Mouse (Mus musculus) limb, embryonic 12.5 days (tissue): Measurements from ENCODE around the gene BC035044. TPM values are rescaled to one million over a fixed set of nuclear protein-coding genes. Genes with fewer than 3 reads are reported as not detected.
"Not testable (repeated sequence)": the region's sequence is repeated elsewhere in the genome, so short reads cannot be mapped to it uniquely, and the experiment has no call there.

Experiments
- ATAC-seq: fragments of 200-750 bp; cut with Nextera tagmentation; 2 replicates; pipeline ENCODE4 v1.8.0; 2017; ENCODE audit warnings: low read depth, moderate TSS enrichment; ENCODE audit not compliant: insufficient number of reproducible peaks, insufficient read depth, low FRiP score, low TSS enrichment
- H3K27ac ChIP-seq: fragments of 300-500 bp; sonication (generic); 2 replicates; pipeline ENCODE4 v1.5.1; 2016; ENCODE audit warnings: mild to moderate bottlenecking, moderate library complexity
- H3K27me3 ChIP-seq: fragments of 300-500 bp; sonication (generic); 2 replicates; pipeline ENCODE4 v1.6.1; 2016; ENCODE audit warnings: mild to moderate bottlenecking, moderate library complexity
- H3K36me3 ChIP-seq: fragments of 300-500 bp; sonication (generic); 2 replicates; pipeline ENCODE4 v1.6.1; 2016; ENCODE audit warnings: mild to moderate bottlenecking, moderate library complexity
- H3K4me1 ChIP-seq: fragments of 300-500 bp; sonication (generic); replicated peaks from 2 replicates; pipeline ENCODE4 v1.6.1; 2016
- H3K4me2 ChIP-seq: fragments of 300-500 bp; sonication (generic); 2 replicates; pipeline ENCODE4 v1.6.1; 2016; ENCODE audit warnings: mild to moderate bottlenecking, moderate library complexity
- H3K4me3 ChIP-seq: fragments of 300-500 bp; sonication (generic); replicated peaks from 2 replicates; pipeline ENCODE4 v1.5.1; 2016; ENCODE audit warnings: mild to moderate bottlenecking
- H3K9ac ChIP-seq: fragments of 300-500 bp; sonication (generic); replicated peaks from 2 replicates; pipeline ENCODE4 v1.6.1; 2016; ENCODE audit warnings: mild to moderate bottlenecking, moderate library complexity
- H3K9me3 ChIP-seq: fragments of 300-500 bp; sonication (generic); 2 replicates; pipeline ENCODE4 v1.6.1; 2016; ENCODE audit warnings: mild to moderate bottlenecking, moderate library complexity
- WGBS: fragments of 180-500 bp; shearing (Covaris S2); methylation state at CpG from one replicate; pipeline ENCODE4 v1.1.7; 2016; 5-methylcytosine and 5-hydroxymethylcytosine counted together
- polyA plus RNA-seq: library from polyadenylated mRNA; unstranded; fragments of >200 nt; fragmentation: Nextera tagmentation; extraction: Ambion mirVana; gene quantifications from 2 replicates; pipeline ENCODE4 v1.2.1, GENCODE M21; 2016

Gene BC035044
- polyA plus RNA-seq, 1 experiment from 2014 or later = 0.51 TPM

- H3K27ac ChIP-seq, H3K9ac ChIP-seq, ATAC-seq, H3K36me3 ChIP-seq, H3K27me3 ChIP-seq, H3K4me2 ChIP-seq, H3K9me3 ChIP-seq, H3K4me3 ChIP-seq: not testable (repeated sequence)
- H3K4me1 ChIP-seq = peaks cover 21% of the 10 kb centered on the region
- WGBS = 87% methylated on average over 3 of the region's 3 CpGs
Observed at GRCm38 (mm10) chr6:128840669-128841068, 50.3 kb downstream of the BC035044 start.

GRCm38 (mm10) chr6:128839921-128840320 is 51.0 kb downstream of the BC035044 start:
- Histone ChIP-seq H3K36me3 (no peaks in the 10 kb centered on the region), H3K9ac (no peak overlapping the region), H3K27ac (peak overlapping the region; percentile 93; the same call in 1 of the 2 replicates), H3K9me3 (no peaks in the 10 kb centered on the region), H3K4me1 (peaks cover 21% of the 10 kb centered on the region), H3K4me3 (peak overlapping the region; percentile 62), H3K4me2 (peak overlapping the region; percentile 54), H3K27me3 (no peaks in the 10 kb centered on the region)
- no peak for ATAC-seq
- 79% methylated on average over 7 of the region's 7 CpGs for WGBS

DNA sequence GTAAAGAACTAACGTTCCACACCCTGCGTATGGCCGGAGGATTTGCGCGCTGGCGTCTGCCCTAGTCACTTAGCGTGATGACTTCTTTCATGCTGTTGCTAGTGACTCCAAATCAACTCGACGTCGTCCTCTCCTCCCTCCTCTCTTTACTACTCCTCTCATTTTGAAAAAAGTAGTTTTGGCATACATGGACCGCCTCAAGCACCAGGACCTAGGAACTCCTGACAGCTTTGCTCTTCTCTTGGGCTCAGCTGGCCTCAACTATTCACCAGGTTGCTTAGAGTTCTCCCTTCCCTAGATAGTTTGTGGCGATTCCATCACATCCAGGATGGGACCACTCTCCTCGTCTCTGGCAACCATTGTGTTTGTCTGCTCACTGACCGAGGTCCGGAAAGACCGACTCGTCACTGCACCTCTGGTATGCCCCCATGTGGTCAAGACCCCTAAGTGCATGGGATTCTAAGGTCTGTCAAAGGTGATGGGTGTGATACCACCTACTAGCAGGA is 51.6 kb downstream of the BC035044 start:
- H3K4me3 ChIP-seq = peak overlapping the region; percentile 62
- under 1% methylated on average over 17 of the region's 17 CpGs for WGBS
- H3K4me1 ChIP-seq = peaks cover 20% of the 10 kb centered on the region
- H3K4me2 ChIP-seq = peak overlapping the region; percentile 54
- no peak for ATAC-seq
- no peaks in the 10 kb centered on the region for H3K9me3 ChIP-seq
- H3K9ac ChIP-seq = peak overlapping the region; percentile 42; the same call in 1 of the 2 replicates
- no peaks in the 10 kb centered on the region for H3K36me3 ChIP-seq
- H3K27me3 ChIP-seq = no peaks in the 10 kb centered on the region
- H3K27ac ChIP-seq = peak overlapping the region; percentile 93

DNA sequence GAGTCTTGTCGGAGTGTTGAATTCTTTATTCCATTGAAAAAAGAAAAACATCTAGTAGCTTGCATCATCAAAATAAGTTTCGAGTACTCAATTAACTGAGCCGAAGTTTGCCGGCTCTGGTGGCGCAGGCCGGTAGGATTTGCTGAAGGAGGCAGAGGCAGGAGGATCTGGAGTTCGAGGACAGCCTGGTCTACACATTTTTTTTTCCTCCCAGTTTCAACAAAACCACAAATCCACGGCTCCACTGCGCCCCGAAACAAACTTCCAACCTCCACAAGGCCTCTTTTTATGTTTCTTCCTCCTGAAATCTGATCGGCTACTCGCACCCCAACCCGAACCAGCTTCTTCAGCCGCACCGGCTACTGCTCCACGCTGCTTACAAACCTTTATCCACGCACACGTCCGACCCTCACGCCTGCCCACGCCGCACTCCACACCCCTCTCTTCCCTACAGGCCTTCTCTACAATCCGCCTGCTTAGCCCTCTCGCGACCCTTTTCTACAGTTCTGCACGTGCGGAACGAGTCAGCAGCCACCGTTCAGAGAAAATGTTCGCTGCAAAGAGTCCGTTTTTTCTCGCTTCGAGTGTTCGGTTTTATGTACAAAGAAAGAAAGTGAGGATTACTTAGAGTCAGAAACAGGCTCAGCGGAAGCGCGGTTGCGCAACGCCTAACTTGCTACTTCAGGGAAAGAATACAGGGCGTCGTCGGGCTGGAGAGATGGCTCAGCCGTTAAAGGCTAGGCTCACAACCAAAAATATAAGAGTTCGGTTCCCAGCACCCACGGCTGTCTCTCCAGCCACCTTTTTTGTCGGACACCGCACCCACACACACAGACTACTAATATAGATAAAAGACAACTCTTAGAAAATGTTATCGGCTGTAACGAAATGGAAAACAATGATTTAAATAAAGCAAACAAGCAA is 52.3 kb downstream of the BC035044 start:
- peaks cover 16% of the 10 kb centered on the region for H3K4me1 ChIP-seq
- no peaks in the 10 kb centered on the region for H3K36me3 ChIP-seq
- peak overlapping the region; percentile 62 for H3K4me3 ChIP-seq
- H3K27me3 ChIP-seq = no peaks in the 10 kb centered on the region
- peak; percentile 16; the same call in 1 of the 2 replicates for ATAC-seq
- no peaks in the 10 kb centered on the region for H3K9me3 ChIP-seq
- peak overlapping the region; percentile 54 for H3K4me2 ChIP-seq
- under 1% methylated on average over 49 of the region's 49 CpGs for WGBS
- peak overlapping the region; percentile 75 for H3K9ac ChIP-seq
- H3K27ac ChIP-seq = peak overlapping the region; percentile 93

DNA sequence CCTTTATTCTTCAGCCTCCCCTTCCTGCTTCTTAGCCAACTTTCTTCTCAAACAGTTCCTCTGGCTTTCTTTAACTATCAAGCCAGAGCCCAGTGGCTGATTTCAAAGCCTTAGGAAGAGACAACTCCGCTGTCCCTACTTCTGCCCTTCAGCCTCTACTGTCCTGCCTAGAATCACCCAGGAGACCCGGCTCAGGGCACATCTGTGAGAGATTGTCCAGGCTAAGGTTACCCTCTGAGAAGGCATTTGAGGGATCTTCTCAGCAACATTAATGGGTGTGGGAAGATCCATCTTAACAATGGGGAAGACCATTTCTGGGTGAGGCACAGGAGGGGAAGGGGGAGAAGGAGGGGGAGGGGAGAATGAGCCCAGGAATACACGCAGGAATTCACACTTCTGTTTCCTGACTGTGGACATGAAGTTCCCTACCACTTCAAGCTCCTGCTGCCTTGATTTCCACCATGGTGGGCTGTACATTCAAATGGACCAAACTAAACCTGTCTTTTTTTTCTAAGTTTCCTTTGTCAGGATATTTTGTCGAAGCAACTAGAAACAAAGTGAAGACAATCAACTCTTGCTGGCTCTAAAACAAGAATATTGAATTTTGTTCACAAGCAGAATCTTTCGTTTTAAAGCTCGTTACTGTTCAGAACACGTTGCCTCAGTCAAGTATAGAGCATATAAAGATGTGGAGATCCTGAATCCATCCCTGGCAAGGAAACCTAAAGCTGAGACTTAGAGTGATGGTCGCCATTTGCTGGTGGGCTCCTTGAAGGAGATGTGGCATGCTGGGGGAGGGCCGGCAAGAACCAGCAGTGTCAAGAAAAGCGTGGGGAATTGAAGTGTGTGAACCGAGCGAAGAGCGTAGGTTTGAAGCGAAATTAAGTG is 53.2 kb downstream of the BC035044 start:
- H3K9ac ChIP-seq = peak overlapping the region; percentile 47
- no peaks in the 10 kb centered on the region for H3K27me3 ChIP-seq
- peak; percentile 57; the same call in 1 of the 2 replicates for ATAC-seq
- peaks cover 16% of the 10 kb centered on the region for H3K4me1 ChIP-seq
- peak overlapping the region; percentile 62 for H3K4me3 ChIP-seq
- peak overlapping the region; percentile 54 for H3K4me2 ChIP-seq
- H3K36me3 ChIP-seq = no peaks in the 10 kb centered on the region
- H3K27ac ChIP-seq = peak overlapping the region; percentile 93
- H3K9me3 ChIP-seq = no peaks in the 10 kb centered on the region
- 3% methylated on average over 14 of the region's 14 CpGs for WGBS

GRCm38 (mm10) chr6:128836955-128837334 is 54.0 kb downstream of the BC035044 start:
- peak overlapping the region; percentile 93; the same call in 1 of the 2 replicates for H3K27ac ChIP-seq
- H3K36me3 ChIP-seq = no peaks in the 10 kb centered on the region
- H3K27me3 ChIP-seq = no peaks in the 10 kb centered on the region
- no peak overlapping the region for H3K9ac ChIP-seq
- H3K4me2 ChIP-seq = peak overlapping the region; percentile 54; the same call in 1 of the 2 replicates
- peaks cover 12% of the 10 kb centered on the region for H3K4me1 ChIP-seq
- H3K4me3 ChIP-seq = peak overlapping the region; percentile 62
- no peaks in the 10 kb centered on the region for H3K9me3 ChIP-seq
- ATAC-seq = no peak
- 87% methylated on average over 6 of the region's 6 CpGs for WGBS

DNA sequence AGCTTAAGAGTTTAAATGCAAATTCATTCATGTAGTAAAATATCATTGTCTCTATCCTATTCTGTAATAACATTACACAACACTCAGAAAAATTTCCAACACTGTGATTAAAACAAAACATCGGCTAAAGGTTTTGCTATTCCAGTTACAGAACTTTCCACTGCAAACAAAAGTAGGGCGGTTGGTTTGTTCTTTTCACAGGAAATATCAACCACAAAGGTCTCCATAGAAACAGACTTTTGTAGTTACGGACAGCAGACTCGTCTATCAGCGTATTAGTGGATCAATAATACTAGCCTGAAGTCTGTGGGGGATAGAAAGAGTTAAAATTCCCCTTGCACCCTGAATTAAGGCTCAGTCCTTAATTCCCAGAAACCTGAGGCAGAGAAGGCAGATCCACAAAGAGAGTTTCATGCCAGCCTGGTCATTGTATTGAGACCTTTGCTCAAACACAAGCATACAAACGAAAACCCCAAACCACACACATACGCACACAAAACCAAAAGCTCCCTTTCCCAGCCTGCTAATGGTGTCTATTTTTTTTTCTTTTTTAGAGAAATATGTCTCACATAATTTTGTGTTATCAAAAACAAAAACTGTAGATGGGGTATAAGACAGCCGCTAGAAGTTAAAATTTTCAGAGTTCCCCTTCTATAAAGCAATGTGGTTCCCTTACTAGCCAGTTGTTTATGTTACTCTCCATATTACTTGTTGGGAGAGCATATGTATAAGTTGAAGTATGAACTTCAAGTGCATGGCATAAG is 54.6 kb downstream of the BC035044 start:
- Histone ChIP-seq H3K27ac (no peak overlapping the region), H3K9me3 (no peaks in the 10 kb centered on the region), H3K4me2 (no peak overlapping the region), H3K27me3 (no peaks in the 10 kb centered on the region), H3K4me3 (no peak overlapping the region), H3K9ac (no peak overlapping the region), H3K36me3 (no peaks in the 10 kb centered on the region), H3K4me1 (peaks cover 8% of the 10 kb centered on the region; the same call in 1 of the 2 replicates)
- no peak for ATAC-seq
- 90% methylated on average over 8 of the region's 8 CpGs for WGBS

DNA sequence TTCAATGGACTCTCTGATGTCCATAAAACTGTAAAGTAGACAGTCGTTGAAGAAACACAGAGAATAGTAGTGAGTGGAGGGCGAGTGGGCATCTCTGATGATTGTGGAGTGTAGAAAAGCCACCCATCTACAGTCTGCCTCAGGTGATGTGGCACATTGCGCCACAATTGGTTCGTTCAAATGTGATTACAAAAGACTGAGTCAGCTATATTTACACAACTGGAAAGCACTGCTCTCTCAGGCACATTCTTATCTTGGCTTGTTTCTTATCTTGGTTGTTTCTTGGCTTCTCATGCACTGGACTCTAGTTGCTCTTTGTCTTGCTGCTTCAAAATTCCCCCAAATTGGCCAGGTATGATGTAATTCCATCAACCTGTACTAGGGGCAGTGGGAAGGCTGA is 55.4 kb downstream of the BC035044 start:
- Histone ChIP-seq H3K27me3 (no peaks in the 10 kb centered on the region), H3K4me1 (peaks cover 8% of the 10 kb centered on the region; the same call in 1 of the 2 replicates), H3K9ac (no peak overlapping the region), H3K4me3 (no peak overlapping the region), H3K9me3 (no peaks in the 10 kb centered on the region), H3K27ac (no peak overlapping the region), H3K4me2 (no peak overlapping the region), H3K36me3 (no peaks in the 10 kb centered on the region)
- 85% methylated on average over 4 of the region's 4 CpGs for WGBS
- no peak for ATAC-seq

DNA sequence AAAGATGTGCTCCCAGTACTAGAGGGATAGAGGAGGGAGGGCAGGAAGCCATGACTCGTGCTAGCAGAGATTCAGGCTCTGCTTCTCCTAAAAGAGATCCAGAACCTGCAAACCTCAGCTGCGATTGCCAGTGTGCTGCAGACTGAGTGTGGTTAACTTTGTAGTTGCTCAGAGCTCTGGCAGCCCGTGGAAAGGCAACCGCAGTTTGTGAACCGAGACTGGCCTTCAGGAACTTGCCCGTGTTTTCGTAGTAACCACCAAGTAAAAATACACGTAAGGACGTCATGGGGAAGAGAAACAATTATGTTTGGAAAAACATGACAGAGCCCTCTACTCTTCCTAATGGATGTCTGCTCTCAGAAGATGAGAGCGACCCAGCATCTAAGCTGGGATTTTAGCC is 57.9 kb downstream of the BC035044 start:
- no peaks in the 10 kb centered on the region for H3K9me3 ChIP-seq

GRCm38 (mm10) chr6:128829837-128830236 is 61.1 kb downstream of the BC035044 start:
- Histone ChIP-seq H3K4me1 (0 out of 2 replicates have a peak, but pooled peaks cover 3% of the 10 kb centered on the region), H3K4me2 (no peak overlapping the region), H3K27me3 (no peaks in the 10 kb centered on the region), H3K9ac (no peak overlapping the region), H3K4me3 (no peak overlapping the region), H3K9me3 (no peaks in the 10 kb centered on the region), H3K27ac (no peak overlapping the region), H3K36me3 (no peaks in the 10 kb centered on the region)
- 60% methylated on average over 4 of the region's 4 CpGs for WGBS
- ATAC-seq = no peak

More for the DNA sequence above, 57.9 kb downstream of the BC035044 start:
- Histone ChIP-seq H3K4me2 (no peak overlapping the region), H3K4me1 (0 out of 2 replicates have a peak, but pooled peaks cover 6% of the 10 kb centered on the region), H3K27me3 (no peaks in the 10 kb centered on the region), H3K36me3 (no peaks in the 10 kb centered on the region), H3K4me3 (no peak overlapping the region), H3K27ac (no peak overlapping the region), H3K9ac (no peak overlapping the region)
- ATAC-seq = no peak
- WGBS = 84% methylated on average over 10 of the region's 10 CpGs
